In genomic region chr1:131828297-131829126, GRCm38 (mm10) we compare ENCODE assay signal across 8 mouse cellular contexts. TPM values are rescaled to one million over a fixed set of nuclear protein-coding genes. Genes with fewer than 3 reads are reported as not detected.
DNase-seq lines count a peak whose midpoint lies in the region; ATAC-seq and TF ChIP-seq lines count a peak whose summit lies in the region.

No protein-coding gene starts in this region.

- H3K27me3 ChIP-seq in cerebellum, adult 2 months (ENCODE audit: control insufficient read depth, insufficient read depth, low read length) = no peaks in the 10 kb centered on the region
- H3K27me3 ChIP-seq in intestine, postnatal 0 days (replicated peaks; ENCODE audit: control insufficient read depth, insufficient read depth, low read length) = no peaks in the 10 kb centered on the region

- H3K4me3 ChIP-seq in cerebellum, adult 2 months (replicated peaks; ENCODE audit: insufficient read depth, low read depth, low read length) = peak overlapping the region; percentile 79
- H3K4me3 ChIP-seq in intestine, postnatal 0 days (ENCODE audit: low read depth, low read length) = peak overlapping the region; percentile 85

- no peak for TF ChIP-seq CTCF in cerebellum, adult 2 months (IDR thresholded peaks at IDR 0.05; ENCODE audit: borderline replicate concordance, insufficient read depth, low read depth, low read length)
- TF ChIP-seq CTCF in intestine, postnatal 0 days (IDR thresholded peaks at IDR 0.05; ENCODE audit: low read depth) = no peak

- ATAC-seq in intestine, postnatal 0 days = peak; percentile 35
- peak; percentile 22; the same call in 1 of the 2 replicates for ATAC-seq in megakaryocyte-erythroid progenitor cell, adult 5-6 weeks (replicated peaks; ENCODE audit: low FRiP score, low TSS enrichment, poor library complexity, severe bottlenecking)

- H3K36me3 ChIP-seq in intestine, postnatal 0 days (ENCODE audit: control insufficient read depth, insufficient read depth) = peaks cover 7% of the 10 kb centered on the region; the same call in 1 of the 2 replicates

- H3K4me1 ChIP-seq in cerebellum, adult 2 months (ENCODE audit: control insufficient read depth, insufficient read depth, low read length) = peaks cover 37% of the 10 kb centered on the region
- H3K4me1 ChIP-seq in intestine, postnatal 0 days (replicated peaks; ENCODE audit: control insufficient read depth, insufficient read depth, low read length) = no peaks in the 10 kb centered on the region; the same call in 1 of the 2 replicates

- no peaks in the 10 kb centered on the region for H3K9me3 ChIP-seq in intestine, postnatal 0 days (ENCODE audit: control insufficient read depth)

- TF ChIP-seq POLR2A in cerebellum, adult 2 months (IDR thresholded peaks at IDR 0.05; ENCODE audit: borderline replicate concordance, insufficient read depth, low read length) = no peak

- peak in 1 of 2 experiments; percentile 46 for DNase-seq in cerebellum, adult 2 months
- DNase-seq in cerebellum, postnatal 36 days = no peak
- DNase-seq in right cerebral cortex, postnatal 10 days (ENCODE audit: low spot score in 2 of 2) = peak; percentile 54 to 58
- DNase-seq in right cerebral cortex, postnatal 14 days = no peak
- peak; percentile 57 for DNase-seq in fibroblast of lung, adult 2 months (ENCODE audit: low read depth)
- DNase-seq in retina, embryonic 14.5 days (ENCODE audit: low spot score) = no peak

- peak overlapping the region; percentile 94 for H3K27ac ChIP-seq in cerebellum, adult 2 months (ENCODE audit: insufficient read depth, low read length)
- H3K27ac ChIP-seq in intestine, postnatal 0 days (ENCODE audit: low read depth, low read length) = peak overlapping the region; percentile 36

- H3K9ac ChIP-seq in intestine, postnatal 0 days (ENCODE audit: low read depth, low read length) = peak overlapping the region; percentile 69

- H3K4me2 ChIP-seq in intestine, postnatal 0 days (replicated peaks; ENCODE audit: low read depth) = peak overlapping the region; percentile 98

- WGBS in cerebellum, adult 2 months = 1% methylated on average over 22 of the region's 22 CpGs
- 3% methylated on average over 22 of the region's 22 CpGs for WGBS in intestine, postnatal 0 days

RNA-seq across cellular contexts. Expression of gene Slc41a1, which starts 1.2 kb away (rescaled TPM):
- polyA plus RNA-seq in cerebellum, adult 2 months (2012; rRNA removed) = 55.3 and 55.5 TPM in 2 replicates
- polyA plus RNA-seq in intestine, postnatal 0 days (2015; fragmentation: Nextera tagmentation; extraction: Ambion mirVana) = 3.5 and 3.8 TPM in 2 replicates
- 4.1 and 5.2 TPM in 2 replicates for total RNA-seq in megakaryocyte-erythroid progenitor cell, adult 5-6 weeks (2014; fragmentation: Nextera tagmentation)
- total RNA-seq in megakaryocyte-erythroid progenitor cell, adult 5-6 weeks (2017) = 6.1 and 8.2 TPM in 2 replicates

RNA-seq across cellular contexts. Expression of gene Pm20d1, which starts 31.3 kb away (rescaled TPM):
- 2.1 and 2.7 TPM in 2 replicates for polyA plus RNA-seq in cerebellum, adult 2 months (2012; rRNA removed)
- 17.3 and 19.8 TPM in 2 replicates for polyA plus RNA-seq in intestine, postnatal 0 days (2015; fragmentation: Nextera tagmentation; extraction: Ambion mirVana)
- 0.20 TPM in 1 of 2 replicates, not detected in the other for total RNA-seq in megakaryocyte-erythroid progenitor cell, adult 5-6 weeks (2014; fragmentation: Nextera tagmentation)
- not detected in 2 replicates for total RNA-seq in megakaryocyte-erythroid progenitor cell, adult 5-6 weeks (2017)

RNA-seq across cellular contexts. Expression of gene Rab29, which starts 38.5 kb away (rescaled TPM):
- 11.9 and 13.3 TPM in 2 replicates for polyA plus RNA-seq in cerebellum, adult 2 months (2012; rRNA removed)
- 16.2 and 19.1 TPM in 2 replicates for polyA plus RNA-seq in intestine, postnatal 0 days (2015; fragmentation: Nextera tagmentation; extraction: Ambion mirVana)
- total RNA-seq in megakaryocyte-erythroid progenitor cell, adult 5-6 weeks (2014; fragmentation: Nextera tagmentation) = 7.9 and 18.1 TPM in 2 replicates
- total RNA-seq in megakaryocyte-erythroid progenitor cell, adult 5-6 weeks (2017) = 10.1 and 10.9 TPM in 2 replicates

Comparison
In these comparisons a context has a peak if more than half of its experiments do, and no peak if none do; other contexts are left out.
1. DNase-seq: peak in right cerebral cortex, postnatal 10 days (2 of 2) and fibroblast of lung, adult 2 months (single experiment); none in cerebellum, postnatal 36 days (0 of 2), right cerebral cortex, postnatal 14 days (single experiment) and retina, embryonic 14.5 days (single experiment).
2. RNA of gene Slc41a1, which starts 1.2 kb away (polyA plus RNA-seq): 55.3 to 55.5 TPM in cerebellum, adult 2 months; 3.5 to 3.8 TPM in intestine, postnatal 0 days; every median in the first group is over 10 times any median in the second.